Mouse (Mus musculus) lung, postnatal 0 days (tissue): ENCODE data around the gene Trim62.

ENCODE experiments used
- CTCF ChIP-seq: IDR thresholded peaks from 2 replicates; pipeline ENCODE4 v1.5.1; 2016; ENCODE audit warnings: antibody characterized with exemption, mild to moderate bottlenecking
- EP300 ChIP-seq: IDR thresholded peaks from 2 replicates; pipeline ENCODE4 v1.6.1; 2016; ENCODE audit warnings: antibody characterized with exemption, mild to moderate bottlenecking, control low read depth

GRCm38 (mm10) chr4:128883379-128883781 lies at the start of gene Trim62:
- TF ChIP-seq EP300: no peak
- TF ChIP-seq CTCF: peak; percentile 39; the same call in 1 of the 2 replicates
